In the genomic region with DNA sequence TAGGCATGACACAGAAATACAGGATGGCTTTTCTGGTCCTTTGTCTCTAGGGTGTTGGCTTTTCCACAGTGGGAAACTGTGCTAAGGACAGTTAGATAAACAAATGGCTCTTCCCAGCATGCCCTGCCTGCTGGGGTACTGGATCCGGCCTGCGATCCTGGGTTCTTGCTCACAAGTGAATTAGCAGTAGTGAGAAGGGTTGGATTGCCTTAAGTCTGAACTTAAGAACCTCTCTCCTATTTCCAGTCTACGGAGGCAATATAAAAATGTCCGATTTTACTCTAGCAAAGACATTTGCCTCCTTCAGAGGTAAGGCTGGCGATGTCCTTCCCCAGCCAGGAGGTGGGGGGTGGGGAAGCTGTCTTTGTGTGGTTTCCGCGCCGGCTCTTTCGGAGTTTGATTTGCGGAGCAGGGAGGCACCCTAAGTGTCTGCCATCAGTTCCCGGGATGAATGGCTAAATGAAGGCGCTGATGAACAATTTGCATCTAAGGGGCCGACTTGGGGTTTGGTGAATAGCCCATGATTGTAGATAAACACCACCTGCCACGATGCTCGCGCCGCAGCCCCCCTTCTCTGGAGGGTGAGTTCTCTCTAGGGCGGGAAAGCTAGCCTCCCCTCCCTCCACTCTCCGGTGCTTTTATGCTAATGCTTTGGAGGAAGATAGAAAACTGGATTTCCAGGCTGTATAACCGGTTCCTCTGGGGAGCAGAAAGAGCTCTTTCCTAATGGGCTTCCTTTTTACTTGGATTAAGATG, we compare ENCODE assay signal across 8 mouse cellular contexts. TPM values are rescaled to one million over a fixed set of nuclear protein-coding genes. Genes with fewer than 3 reads are reported as not detected.
DNase-seq lines count a peak whose midpoint lies in the region; ATAC-seq and TF ChIP-seq lines count a peak whose summit lies in the region.

No protein-coding gene starts in this region.

- WGBS in forebrain, postnatal 0 days = 2% methylated on average over 20 of the region's 20 CpGs
- WGBS in stomach, embryonic 14.5 days = 3% methylated on average over 20 of the region's 20 CpGs

- intact Hi-C loops in left cerebral cortex, postnatal 10 days (cut with DNase I) = loop anchor here (5.0 kb wide), 1 partner anchor 36 kb away; a partner anchor contains a TSS

- peaks cover 6% of the 10 kb centered on the region for H3K9me3 ChIP-seq in erythroblast, embryonic 14.5 days (ENCODE audit: control insufficient read depth, low read length)
- no peaks in the 10 kb centered on the region for H3K9me3 ChIP-seq in forebrain, postnatal 0 days (ENCODE audit: low read length)
- H3K9me3 ChIP-seq in stomach, embryonic 14.5 days (ENCODE audit: control insufficient read depth, low read depth, low read length) = no peaks in the 10 kb centered on the region

- no peak for TF ChIP-seq CTCF in forebrain, postnatal 0 days (IDR thresholded peaks at IDR 0.05; ENCODE audit: low read depth)

- H3K4me1 ChIP-seq in erythroblast, embryonic 14.5 days (ENCODE audit: control insufficient read depth) = peaks cover 34% of the 10 kb centered on the region
- H3K4me1 ChIP-seq in forebrain, postnatal 0 days (ENCODE audit: insufficient read depth) = peaks cover 23% of the 10 kb centered on the region
- peaks cover 15% of the 10 kb centered on the region for H3K4me1 ChIP-seq in stomach, embryonic 14.5 days (ENCODE audit: control insufficient read depth, insufficient read depth, low read length)

- H3K4me3 ChIP-seq in erythroblast, embryonic 14.5 days (replicated peaks) = peak overlapping the region; percentile 42
- 0 out of 2 replicates have a peak overlapping the region, but pooled peaks have one; percentile 3 for H3K4me3 ChIP-seq in forebrain, postnatal 0 days (ENCODE audit: low read depth, low read length)
- peak overlapping the region; percentile 20 for H3K4me3 ChIP-seq in stomach, embryonic 14.5 days (ENCODE audit: low read depth, low read length)

- H3K27ac ChIP-seq in forebrain, postnatal 0 days (ENCODE audit: low read depth, low read length) = peak overlapping the region; percentile 82
- H3K27ac ChIP-seq in stomach, embryonic 14.5 days (ENCODE audit: low read length) = peak overlapping the region; percentile 52

- peak overlapping the region; percentile 34 for H3K4me2 ChIP-seq in forebrain, postnatal 0 days (ENCODE audit: low read depth)
- peak overlapping the region; percentile 41 for H3K4me2 ChIP-seq in stomach, embryonic 14.5 days (replicated peaks; ENCODE audit: low read depth, low read length)

- peak overlapping the region; percentile 40; the same call in 1 of the 2 replicates for H3K9ac ChIP-seq in forebrain, postnatal 0 days
- peak overlapping the region; percentile 28 for H3K9ac ChIP-seq in stomach, embryonic 14.5 days (replicated peaks; ENCODE audit: low read depth, low read length)

- no peak for ATAC-seq in erythroblast, adult 5-6 weeks (replicated peaks; ENCODE audit: low FRiP score, poor library complexity, severe bottlenecking)
- ATAC-seq in forebrain, postnatal 0 days = peak; percentile 93
- peak; percentile 86 for ATAC-seq in stomach, embryonic 14.5 days (ENCODE audit: insufficient number of reproducible peaks, insufficient read depth, low FRiP score, low read depth)

- H3K36me3 ChIP-seq in erythroblast, embryonic 14.5 days (ENCODE audit: control insufficient read depth) = no peaks in the 10 kb centered on the region; the same call in 1 of the 2 replicates
- H3K36me3 ChIP-seq in forebrain, postnatal 0 days (ENCODE audit: insufficient read depth) = no peaks in the 10 kb centered on the region
- no peaks in the 10 kb centered on the region for H3K36me3 ChIP-seq in stomach, embryonic 14.5 days (ENCODE audit: control insufficient read depth, insufficient read depth, low read length)

- no peaks in the 10 kb centered on the region for H3K27me3 ChIP-seq in erythroblast, embryonic 14.5 days (ENCODE audit: control insufficient read depth)
- H3K27me3 ChIP-seq in forebrain, postnatal 0 days (ENCODE audit: insufficient read depth, low read length) = no peaks in the 10 kb centered on the region
- no peaks in the 10 kb centered on the region for H3K27me3 ChIP-seq in stomach, embryonic 14.5 days (ENCODE audit: control insufficient read depth, insufficient read depth, low read length)

- peak; percentile 20 for DNase-seq in Muller cell, postnatal 12 days (ENCODE audit: inconsistent ontology term)
- DNase-seq in forebrain, postnatal 0 days = peak; percentile 84
- DNase-seq in left cerebral cortex, postnatal 10 days (ENCODE audit: extremely low spot score in 1 of 2, low spot score in 2 of 2) = peak; percentile 34 to 65
- peak; percentile 51 to 53 for DNase-seq in lung, postnatal 4 days
- no peak for DNase-seq in spleen, postnatal 36 days (ENCODE audit: low spot score in 2 of 2)

RNA-seq across cellular contexts. Expression of a gene that starts 30.7 kb away (rescaled TPM):
- polyA plus RNA-seq in erythroblast, embryonic 14.5 days (2012) = 0.04 and 0.13 TPM in 2 replicates
- total RNA-seq in erythroblast, adult 5-6 weeks (2015; ENCODE audit: low replicate concordance) = not detected in 2 replicates
- total RNA-seq in erythroblast, adult 5-6 weeks (2017; ENCODE audit: low replicate concordance) = 0.85 and 1.5 TPM in 2 replicates
- 22.5 and 28.3 TPM in 2 replicates for total RNA-seq in forebrain, postnatal 0 days (2014; rRNA removed)
- polyA plus RNA-seq in forebrain, postnatal 0 days (2015; fragmentation: Nextera tagmentation; extraction: Ambion mirVana) = 13.4 and 15.7 TPM in 2 replicates
- 10 to 100 TPM; 25.3 to 26.0 TPM for total RNA-seq in left cerebral cortex, postnatal 10 days (2021)
- 6.4 and 8.1 TPM in 2 replicates for polyA plus RNA-seq in stomach, embryonic 14.5 days (2014; fragmentation: Nextera tagmentation; extraction: Ambion mirVana)

RNA-seq across cellular contexts. Expression of a gene that starts 36.6 kb away (rescaled TPM):
- polyA plus RNA-seq in erythroblast, embryonic 14.5 days (2012) = 0.88 and 0.89 TPM in 2 replicates
- total RNA-seq in erythroblast, adult 5-6 weeks (2015; ENCODE audit: low replicate concordance) = 32.0 and 32.9 TPM in 2 replicates
- total RNA-seq in erythroblast, adult 5-6 weeks (2017; ENCODE audit: low replicate concordance) = 47.7 and 77.6 TPM in 2 replicates
- total RNA-seq in forebrain, postnatal 0 days (2014; rRNA removed) = 26.5 and 33.3 TPM in 2 replicates
- 18.8 and 25.0 TPM in 2 replicates for polyA plus RNA-seq in forebrain, postnatal 0 days (2015; fragmentation: Nextera tagmentation; extraction: Ambion mirVana)
- 10 to 100 TPM; 32.8 to 34.5 TPM for total RNA-seq in left cerebral cortex, postnatal 10 days (2021)
- polyA plus RNA-seq in stomach, embryonic 14.5 days (2014; fragmentation: Nextera tagmentation; extraction: Ambion mirVana) = 32.5 and 35.3 TPM in 2 replicates

Comparison
In these comparisons a context has a peak if more than half of its experiments do, and no peak if none do; other contexts are left out.
1. DNase-seq: peak in Muller cell, postnatal 12 days (single experiment), forebrain, postnatal 0 days (single experiment), left cerebral cortex, postnatal 10 days (2 of 2) and lung, postnatal 4 days (2 of 2); none in spleen, postnatal 36 days (0 of 2).
2. Peak in every context shown above with its lines, with median percentiles within 50 percentile points of each other: H3K4me3 ChIP-seq.